In genomic region chr16:43710651-43711050, GRCm38 (mm10) we compare ENCODE assay signal across 15 mouse cellular contexts. TPM values are rescaled to one million over a fixed set of nuclear protein-coding genes. Genes with fewer than 3 reads are reported as not detected.
DNase-seq lines count a peak whose midpoint lies in the region; ATAC-seq and TF ChIP-seq lines count a peak whose summit lies in the region.
"Had no signal": no experiment of that assay in that cellular context is flagged by ENCODE, and none has a peak within 500 bp of the region (broad histone marks: within the 10 kb centered on the region; RNA-seq: fewer than 3 reads in every experiment).

No protein-coding gene starts in this region.

- no peak overlapping the region for H3K27ac ChIP-seq in kidney, adult 2 months (ENCODE audit: insufficient read depth, low read depth, low read length)
- H3K27ac ChIP-seq in kidney, embryonic 14.5 days (ENCODE audit: low read depth, low read length), result no peak overlapping the region
- H3K27ac ChIP-seq: forebrain, embryonic 10.5 days; kidney, embryonic 15.5 days; limb, embryonic 10.5 days; stomach, embryonic 15.5 days had no signal

- no peak overlapping the region for H3K9ac ChIP-seq in kidney, embryonic 14.5 days (ENCODE audit: low read depth, low read length)
- H3K9ac ChIP-seq: hindbrain, embryonic 12.5 days; kidney, embryonic 15.5 days; lung, embryonic 14.5 days; stomach, embryonic 15.5 days had no signal

- WGBS in kidney, adult 2 months, result 61% methylated on average over 11 of the region's 11 CpGs
- WGBS in kidney, embryonic 14.5 days, result 80% methylated on average over 11 of the region's 11 CpGs

- no peaks in the 10 kb centered on the region for H3K36me3 ChIP-seq in kidney, adult 2 months (ENCODE audit: control insufficient read depth, insufficient read depth, low read length)
- H3K36me3 ChIP-seq in kidney, embryonic 14.5 days (ENCODE audit: control insufficient read depth, insufficient read depth, low read length), result no peaks in the 10 kb centered on the region
- H3K36me3 ChIP-seq in E14TG2a.4 (ENCODE audit: insufficient read depth, low read length), result no peaks in the 10 kb centered on the region
- H3K36me3 ChIP-seq: forebrain, embryonic 10.5 days; hindbrain, embryonic 12.5 days; kidney, embryonic 15.5 days; limb, embryonic 10.5 days; stomach, embryonic 15.5 days had no signal

- intact Hi-C loops in heart, postnatal 10 days (cut with DNase I), result no loop called here

- H3K27me3 ChIP-seq in kidney, adult 2 months (replicated peaks; ENCODE audit: control insufficient read depth, insufficient read depth, low read length), result no peaks in the 10 kb centered on the region
- H3K27me3 ChIP-seq in kidney, embryonic 14.5 days (ENCODE audit: control insufficient read depth, insufficient read depth, low read length), result no peaks in the 10 kb centered on the region
- 0 out of 2 replicates have a peak, but pooled peaks cover 5% of the 10 kb centered on the region for H3K27me3 ChIP-seq in E14TG2a.4 (ENCODE audit: insufficient read depth, low read length)
- H3K27me3 ChIP-seq: hindbrain, embryonic 12.5 days; kidney, embryonic 15.5 days; stomach, embryonic 15.5 days had no signal

- TF ChIP-seq CTCF in kidney, adult 2 months (conservative IDR thresholded peaks at IDR 0.05; ENCODE audit: insufficient read depth, insufficient read length, low read depth, low read length), result no peak
- TF ChIP-seq CTCF in E14TG2a.4 (conservative IDR thresholded peaks at IDR 0.05; ENCODE audit: low read length), result no peak

- H3K4me3 ChIP-seq in kidney, adult 2 months (ENCODE audit: insufficient read depth, low read depth, low read length), result no peak overlapping the region
- no peak overlapping the region for H3K4me3 ChIP-seq in kidney, embryonic 14.5 days (ENCODE audit: low read length)
- peak overlapping the region; percentile 66 for H3K4me3 ChIP-seq in E14TG2a.4 (replicated peaks; ENCODE audit: low read length)
- H3K4me3 ChIP-seq: forebrain, embryonic 10.5 days; hindbrain, embryonic 12.5 days; kidney, embryonic 15.5 days; limb, embryonic 10.5 days; stomach, embryonic 15.5 days had no signal

- TF ChIP-seq POLR2A in kidney, adult 2 months (IDR thresholded peaks at IDR 0.05; ENCODE audit: low read depth, low read length), result no peak

- no peak overlapping the region for H3K4me2 ChIP-seq in kidney, embryonic 14.5 days (replicated peaks; ENCODE audit: low read depth, low read length)
- H3K4me2 ChIP-seq: hindbrain, embryonic 12.5 days; stomach, embryonic 15.5 days had no signal

- DNase-seq in kidney, adult 2 months, result peak; percentile 8
- DNase-seq in ZHBTc4 (ENCODE audit: low read depth, low spot score), result peak; percentile 45
- DNase-seq in heart, postnatal 10 days, result peak; percentile 68 to 69
- DNase-seq in cerebellum, postnatal 4 days (ENCODE audit: low spot score in 2 of 2), result no peak
- DNase-seq in right cerebral cortex, adult 2 months (ENCODE audit: low spot score in 2 of 2), result no peak
- no peak for DNase-seq in cerebellum, adult 9-10 months
- DNase-seq: embryo, embryonic 11 days; lung, embryonic 14.5 days had no signal

- H3K4me1 ChIP-seq in kidney, adult 2 months (ENCODE audit: control insufficient read depth, insufficient read depth, low read length), result no peaks in the 10 kb centered on the region
- H3K4me1 ChIP-seq in kidney, embryonic 14.5 days (ENCODE audit: control insufficient read depth, insufficient read depth, low read length), result no peaks in the 10 kb centered on the region
- peaks cover 13% of the 10 kb centered on the region for H3K4me1 ChIP-seq in E14TG2a.4 (replicated peaks; ENCODE audit: low read depth, low read length)
- H3K4me1 ChIP-seq: stomach, embryonic 15.5 days had no signal

- ATAC-seq in kidney, embryonic 14.5 days (ENCODE audit: low FRiP score, low TSS enrichment), result no peak

- H3K9me3 ChIP-seq in kidney, embryonic 14.5 days (ENCODE audit: control insufficient read depth, low read length), result no peaks in the 10 kb centered on the region
- H3K9me3 ChIP-seq in E14TG2a.4 (ENCODE audit: low read length), result peaks cover 3% of the 10 kb centered on the region; the same call in 1 of the 2 replicates
- H3K9me3 ChIP-seq: forebrain, embryonic 10.5 days; hindbrain, embryonic 12.5 days; kidney, embryonic 15.5 days; limb, embryonic 10.5 days; stomach, embryonic 15.5 days had no signal

RNA-seq across cellular contexts. Expression of gene Drd3, which starts 43.2 kb away (rescaled TPM):
- 0.08 and 0.10 TPM in 2 replicates for polyA plus RNA-seq in kidney, adult 2 months (2012; rRNA removed)
- 0.19 TPM in 1 of 2 replicates, not detected in the other for polyA plus RNA-seq in kidney, embryonic 14.5 days (2014; fragmentation: Nextera tagmentation; extraction: Ambion mirVana)
- not detected for total RNA-seq in heart, postnatal 10 days (2021)
- polyA plus RNA-seq: forebrain, embryonic 10.5 days; hindbrain, embryonic 12.5 days; kidney, embryonic 15.5 days; limb, embryonic 10.5 days; lung, embryonic 14.5 days had no signal

RNA-seq across cellular contexts. Expression of gene Tigit, which starts 46.7 kb away (rescaled TPM):
- 0.16 and 0.50 TPM in 2 replicates for polyA plus RNA-seq in kidney, adult 2 months (2012; rRNA removed)
- polyA plus RNA-seq in kidney, embryonic 14.5 days (2014; fragmentation: Nextera tagmentation; extraction: Ambion mirVana), result not detected in 2 replicates
- total RNA-seq in heart, postnatal 10 days (2021), result not detected
- polyA plus RNA-seq: forebrain, embryonic 10.5 days; hindbrain, embryonic 12.5 days; kidney, embryonic 15.5 days; limb, embryonic 10.5 days; lung, embryonic 14.5 days; stomach, embryonic 15.5 days had no signal

Comparison
In these comparisons a context has a peak if more than half of its experiments do, and no peak if none do; other contexts are left out.
1. DNase-seq: peak in kidney, adult 2 months (single experiment), ZHBTc4 (single experiment) and heart, postnatal 10 days (2 of 2); none in cerebellum, postnatal 4 days (0 of 2), right cerebral cortex, adult 2 months (0 of 2) and cerebellum, adult 9-10 months (single experiment).